Mouse (Mus musculus): Measurements from ENCODE around the gene Strap.

DNA sequence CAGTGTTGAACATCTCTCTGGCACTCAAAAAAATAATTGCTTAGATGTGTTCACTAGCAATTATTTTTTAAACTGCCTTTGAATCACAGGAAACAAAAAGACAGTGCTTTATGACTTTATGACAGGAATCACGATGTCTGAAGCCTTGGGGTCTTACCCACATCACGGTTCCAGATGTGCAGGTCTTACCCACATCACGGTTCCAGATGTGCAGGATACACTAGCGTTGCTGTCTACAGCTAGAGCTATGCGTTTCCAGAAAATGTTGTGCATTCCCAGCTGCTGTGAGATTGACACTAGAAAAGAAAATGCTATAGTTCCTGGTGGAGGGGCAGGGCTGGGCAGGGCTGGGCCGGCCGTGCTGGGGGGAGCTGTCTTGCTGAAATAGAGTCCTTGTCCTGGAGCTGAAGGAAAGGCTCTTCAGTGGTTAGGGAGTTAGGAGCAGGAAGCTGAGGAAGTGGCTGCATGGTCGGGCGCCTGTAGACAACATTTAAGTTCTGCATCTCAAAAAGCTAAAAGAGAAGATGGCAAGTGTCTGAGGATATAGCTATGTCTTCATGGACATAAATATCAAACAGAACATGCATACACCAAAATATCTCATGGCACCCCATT is 54.2 kb downstream of the Strap start:
- TF ChIP-seq CTCF (IDR thresholded peaks at IDR 0.05; ENCODE audit: low read depth) (no peak), EP300 (optimal IDR thresholded peaks at IDR 0.05) (no peak)

Data from stomach, postnatal 0 days (tissue).